Mouse (Mus musculus) induced T-regulatory cell, adult 2 months (primary cell): ENCODE results near the gene Auts2.

Experiments
- DNase-seq: peaks from one replicate; pipeline ENCODE4 v3.0.0-alpha.2; 2012; ENCODE audit warnings: low read depth

The Auts2 gene

GRCm38 (mm10) chr5:131606786-131607185 lies 936.4 kb downstream of the Auts2 start:
- DNase-seq: no peak

DNA sequence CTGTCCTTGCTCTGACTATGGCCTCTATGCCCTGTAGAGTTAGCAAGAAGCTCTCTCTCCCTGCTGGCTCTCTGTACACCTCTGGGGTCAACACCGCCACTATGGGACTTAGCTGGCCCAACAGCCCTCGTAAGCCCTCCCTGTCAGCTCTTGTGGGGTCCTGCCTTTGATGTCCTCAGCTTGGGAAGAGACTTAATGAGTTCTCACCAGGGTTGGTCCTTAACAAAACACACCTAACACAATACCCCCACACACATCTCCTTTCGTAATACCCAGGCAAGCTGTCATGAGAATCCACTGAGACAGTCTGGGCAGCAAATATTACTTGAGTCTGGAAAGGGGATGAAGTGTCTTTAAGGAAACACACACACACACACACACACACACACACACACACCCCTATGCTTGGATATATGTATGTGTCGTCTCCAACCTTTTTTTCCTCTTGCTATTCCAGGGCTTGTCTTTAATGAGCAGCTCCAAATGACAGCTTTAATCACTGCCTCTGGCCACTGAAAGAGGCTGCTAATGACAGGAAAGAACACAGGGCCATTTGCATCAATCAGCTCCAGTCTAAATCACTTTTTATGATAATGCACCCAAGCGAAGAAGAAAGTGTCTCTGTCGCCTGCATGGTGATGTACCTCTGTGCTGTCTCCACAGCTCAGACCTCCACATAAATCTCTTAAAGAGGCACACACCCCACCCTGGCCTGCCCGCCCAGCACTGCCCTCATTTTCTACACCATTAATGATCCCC lies 941.0 kb downstream of the Auts2 start:
- DNase-seq: no peak

DNA sequence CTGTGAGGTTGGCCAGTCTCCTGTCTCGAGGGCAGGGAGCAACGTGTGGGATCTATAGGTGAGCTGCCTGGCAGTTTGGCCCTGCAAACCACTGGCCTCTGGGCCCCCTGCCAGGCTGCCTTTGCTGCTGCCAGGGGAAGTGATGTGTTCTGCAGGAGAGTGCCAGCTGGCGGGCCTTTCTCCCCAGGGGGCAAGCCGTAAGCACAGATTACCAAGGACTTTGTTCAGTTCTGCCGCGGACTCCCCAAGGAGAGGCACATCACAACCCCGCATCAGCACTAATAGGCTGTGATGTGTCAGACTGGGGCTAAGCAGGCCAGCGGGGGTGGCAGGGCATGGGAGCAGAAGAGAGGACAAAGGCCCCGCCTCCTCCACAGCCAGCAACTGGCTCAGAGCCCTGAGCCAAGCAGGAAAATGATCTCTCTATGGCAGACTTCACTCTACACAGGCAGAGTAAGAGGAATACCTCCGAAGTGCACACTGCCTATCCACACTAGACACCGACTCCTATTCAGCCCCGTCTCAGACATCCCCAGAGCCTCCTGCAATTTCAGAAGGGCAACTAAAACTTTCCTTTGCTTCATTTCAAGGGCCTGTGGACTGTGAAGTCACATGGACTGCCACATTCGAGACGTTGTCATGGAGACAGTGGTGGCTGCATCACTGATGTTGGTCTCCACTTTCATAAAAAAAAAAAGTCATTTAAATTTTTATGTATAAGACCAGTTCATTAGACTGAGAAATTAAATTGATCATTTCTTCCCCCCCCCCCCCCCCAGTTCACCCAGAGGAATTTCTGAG lies 942.6 kb downstream of the Auts2 start:
- no peak for DNase-seq

GRCm38 (mm10) chr5:131597503-131597902 lies 945.6 kb downstream of the Auts2 start:
- no peak for DNase-seq

DNA sequence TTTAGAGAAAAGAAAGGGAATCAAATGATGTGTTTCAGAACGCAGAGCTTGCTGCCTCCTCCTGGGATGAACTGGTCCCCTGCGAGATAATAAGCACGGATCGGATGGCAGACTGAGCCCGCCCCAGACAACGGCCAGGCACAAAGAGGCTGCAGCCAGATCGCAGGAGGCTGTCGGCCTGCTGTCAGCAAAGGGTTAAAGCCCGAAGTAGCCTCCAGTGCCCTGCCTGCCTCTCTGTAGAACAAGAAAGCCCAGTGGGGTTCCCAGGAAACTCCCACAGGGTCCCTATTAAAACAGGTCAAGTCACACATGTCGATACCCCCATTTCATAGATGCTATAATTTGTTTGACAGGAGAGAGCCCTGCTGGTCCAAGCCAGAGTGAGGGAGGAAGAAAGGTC lies 946.6 kb downstream of the Auts2 start:
- DNase-seq: no peak

DNA sequence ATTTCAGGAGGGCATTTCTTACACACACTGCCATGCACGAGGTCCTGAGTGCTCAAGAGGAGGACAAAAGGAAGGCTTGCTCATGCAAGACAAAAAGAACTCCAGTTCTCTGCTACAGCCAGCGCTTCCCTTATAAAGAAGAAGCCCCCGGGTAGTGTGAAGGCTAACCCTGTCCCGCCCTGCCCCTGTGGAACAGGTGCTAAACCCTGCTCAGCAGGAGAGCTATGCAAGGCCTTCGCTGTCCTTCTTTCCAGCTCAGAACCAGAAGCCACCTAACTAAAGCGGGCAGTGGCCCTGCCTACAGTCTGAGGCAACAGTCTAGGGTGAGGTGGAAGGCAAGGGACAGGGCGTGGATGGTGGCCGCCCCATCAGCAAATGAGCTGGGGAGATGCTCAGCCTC lies 947.4 kb downstream of the Auts2 start:
- DNase-seq: no peak

DNA sequence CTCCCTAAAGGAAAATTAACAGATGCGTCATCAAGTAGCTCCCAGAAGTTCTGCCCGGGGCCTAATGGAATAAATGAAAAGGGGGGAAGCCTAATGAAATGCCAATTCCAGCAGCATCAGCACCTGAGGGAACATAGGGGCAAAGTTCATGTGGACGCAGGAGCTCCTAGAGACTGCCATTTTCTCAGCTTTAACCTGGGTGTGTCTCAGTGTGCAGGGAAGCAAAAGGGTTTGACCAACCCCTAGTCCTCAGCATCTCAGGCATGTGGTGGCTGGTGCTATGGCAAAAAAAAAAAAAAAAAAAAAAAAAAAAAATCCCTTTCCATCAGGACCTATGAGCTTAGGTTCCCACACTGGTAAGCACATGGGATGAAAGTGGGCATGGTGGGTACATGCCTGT lies 948.5 kb downstream of the Auts2 start:
- no peak for DNase-seq

DNA sequence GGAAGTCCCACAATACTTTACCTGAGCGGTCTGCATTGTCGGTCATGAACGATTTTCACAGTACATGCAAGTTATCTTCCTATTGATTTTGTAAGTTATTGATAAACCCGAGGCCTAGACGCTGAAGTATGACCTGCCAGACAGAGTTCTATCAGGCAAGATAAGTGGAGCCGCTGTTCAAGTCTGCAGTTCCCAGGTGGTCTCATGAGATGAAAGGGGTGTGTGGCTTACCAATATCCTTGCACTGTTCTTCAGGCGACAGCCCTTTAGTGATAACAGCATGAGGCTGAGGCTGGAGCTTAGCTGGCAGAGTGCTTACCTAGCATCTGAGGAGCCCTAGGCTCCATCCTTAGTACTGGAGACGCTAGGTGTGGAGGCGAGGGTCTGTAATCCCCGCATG lies 949.9 kb downstream of the Auts2 start:
- no peak for DNase-seq

DNA sequence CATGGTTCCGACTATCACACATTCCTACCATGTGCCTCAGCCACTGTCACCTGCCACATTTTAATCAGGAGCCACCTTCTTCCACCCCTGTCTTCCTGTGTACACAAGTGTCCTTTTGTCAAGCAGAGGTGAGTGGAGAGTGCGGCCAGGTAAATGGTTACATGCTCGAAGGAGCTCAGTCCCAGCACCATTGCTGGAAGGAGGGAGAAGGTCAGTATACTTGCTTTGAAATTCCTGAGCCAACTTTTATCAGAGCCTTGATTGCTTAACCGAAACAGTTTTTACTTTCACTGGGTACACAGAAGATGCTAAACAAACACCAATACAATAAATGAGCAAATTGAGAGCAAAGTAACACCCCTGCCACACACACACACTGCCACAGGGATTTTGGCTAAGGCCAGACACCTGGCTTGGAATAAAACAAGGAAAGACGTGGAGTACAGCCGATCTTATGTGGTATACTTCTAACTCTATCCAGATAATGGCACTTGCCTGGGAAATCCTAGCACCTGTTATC lies 953.1 kb downstream of the Auts2 start:
- no peak for DNase-seq

DNA sequence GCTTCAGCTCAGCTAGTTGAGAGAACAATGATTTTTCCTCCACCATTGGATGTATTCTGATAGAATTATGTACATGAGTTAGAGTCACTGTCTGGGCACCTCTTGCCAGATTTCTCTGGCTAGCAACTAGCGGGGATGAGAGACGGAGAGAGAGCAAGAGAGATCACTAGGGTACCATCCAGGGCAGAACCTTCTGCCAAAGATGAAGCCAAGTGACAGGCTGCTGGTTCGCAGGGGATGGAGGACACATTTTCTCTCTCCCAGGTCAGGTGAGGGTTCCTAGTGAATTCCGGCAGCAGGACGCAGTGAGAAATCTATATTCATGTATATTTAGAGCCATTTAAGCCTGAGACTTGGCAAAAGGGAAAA lies 956.8 kb downstream of the Auts2 start:
- no peak for DNase-seq

DNA sequence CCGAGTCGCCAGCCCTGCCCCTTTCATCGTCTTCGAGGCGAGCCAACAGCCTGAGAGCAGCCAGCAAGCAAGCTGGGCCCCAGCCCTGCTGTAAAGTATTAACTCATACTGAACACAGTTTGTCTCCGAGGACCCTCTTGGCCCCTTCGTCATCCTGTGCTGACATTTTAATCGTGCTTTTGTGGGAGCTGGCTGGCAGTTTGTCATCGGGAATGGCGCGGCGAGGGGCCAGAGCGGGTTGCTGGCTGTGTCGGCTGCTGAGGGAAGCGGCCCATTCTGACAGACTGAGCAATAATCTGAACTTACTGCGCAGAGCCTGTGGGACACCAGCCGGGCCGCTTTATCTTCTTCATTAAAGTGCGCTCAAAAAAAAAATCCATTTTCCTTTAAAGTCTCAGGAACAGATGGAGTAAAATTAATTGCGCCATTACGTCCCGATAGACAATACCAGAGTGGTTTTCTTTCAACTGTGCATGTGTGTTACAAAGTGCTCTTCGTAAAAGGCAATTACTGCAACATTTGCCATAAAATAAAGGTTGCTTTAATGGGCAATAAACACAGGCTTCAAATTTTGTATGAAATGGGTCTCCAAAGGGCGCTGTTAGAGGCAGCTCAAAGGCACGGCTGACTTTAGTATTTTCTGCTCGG lies 957.3 kb downstream of the Auts2 start:
- DNase-seq: no peak

GRCm38 (mm10) chr5:131584260-131585135 lies 958.6 kb downstream of the Auts2 start:
- DNase-seq: no peak

GRCm38 (mm10) chr5:131581110-131582050 lies 961.8 kb downstream of the Auts2 start:
- DNase-seq: no peak

DNA sequence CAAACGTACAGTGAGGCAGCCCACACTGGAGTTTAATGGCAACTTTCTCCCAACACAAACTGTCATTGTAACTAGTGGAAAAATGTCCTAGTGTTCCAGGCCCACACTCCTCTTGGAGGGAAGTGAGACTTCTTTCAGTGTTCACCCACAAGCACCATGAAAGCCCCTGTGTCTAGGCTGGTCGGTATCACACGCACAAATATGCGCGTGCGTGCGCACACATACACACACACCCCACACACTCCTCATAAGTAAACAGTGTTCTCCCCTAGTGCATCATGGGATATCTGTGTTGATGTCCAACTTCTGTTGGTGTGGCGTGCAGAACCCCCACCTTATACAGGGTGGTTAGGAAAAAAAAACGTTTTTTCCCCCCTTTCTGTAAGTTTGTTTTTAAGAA lies 964.4 kb downstream of the Auts2 start:
- DNase-seq: no peak

- DNase-seq: no peak
Observed at GRCm38 (mm10) chr5:131575733-131576265, 967.3 kb downstream of the Auts2 start.

DNA sequence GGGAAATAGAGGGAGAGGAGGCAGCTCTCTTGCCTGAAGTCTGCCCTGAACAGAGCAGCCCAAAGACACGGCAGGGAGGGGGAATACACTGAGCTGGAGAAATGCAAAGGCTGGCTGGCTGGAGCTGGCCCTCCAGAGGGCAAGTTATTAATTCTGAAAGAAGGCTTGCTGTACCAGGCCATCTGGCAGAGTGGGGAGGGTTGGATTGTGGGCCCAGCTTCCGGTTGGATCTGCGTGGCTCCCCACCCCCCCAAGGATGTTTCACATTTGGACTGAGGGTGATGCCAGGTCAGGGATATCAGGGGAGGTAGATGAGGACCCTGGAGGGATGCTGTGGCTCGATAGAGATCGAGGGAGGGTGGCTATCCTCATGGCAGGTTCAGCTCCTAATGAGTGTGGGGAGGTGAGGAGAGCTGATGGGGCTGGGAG lies 968.0 kb downstream of the Auts2 start:
- no peak for DNase-seq

GRCm38 (mm10) chr5:131574469-131575085 lies 968.6 kb downstream of the Auts2 start:
- no peak for DNase-seq

- DNase-seq: no peak
Observed at GRCm38 (mm10) chr5:131573296-131574177, 969.6 kb downstream of the Auts2 start.

- DNase-seq: no peak
Observed at GRCm38 (mm10) chr5:131566032-131566431, 977.1 kb downstream of the Auts2 start.
